Mouse (Mus musculus) bone marrow macrophage, adult 2 months (primary cell): ENCODE results near the gene Sel1l3. TPM values are rescaled to one million over a fixed set of nuclear protein-coding genes. Genes with fewer than 3 reads are reported as not detected.
A peak's percentile ranks its signal among the peaks of the same experiment; 100 is the strongest.

ENCODE experiments used
- H3K27ac ChIP-seq: 2 replicates; pipeline ENCODE4 v1.5.1; 2012; ENCODE audit warnings: low read depth, low read length; ENCODE audit not compliant: insufficient read depth
- H3K4me1 ChIP-seq: 2 replicates; pipeline ENCODE4 v1.6.1; 2012; ENCODE audit warnings: low read length; ENCODE audit not compliant: control insufficient read depth, insufficient read depth
- H3K4me3 ChIP-seq: 2 replicates; pipeline ENCODE4 v1.5.1; 2012; ENCODE audit warnings: mild to moderate bottlenecking, low read length, moderate library complexity; ENCODE audit not compliant: insufficient read depth
- CTCF ChIP-seq: IDR thresholded peaks from 2 replicates; pipeline ENCODE4 v1.5.1; 2012; ENCODE audit warnings: low read depth, mild to moderate bottlenecking, low read length, moderate library complexity
- POLR2A ChIP-seq: IDR thresholded peaks from 2 replicates; pipeline ENCODE4 v1.6.1; 2012; ENCODE audit warnings: mild to moderate bottlenecking, low read depth, low read length, borderline replicate concordance
- polyA plus RNA-seq: library from polyadenylated mRNA; stranded (reverse); fragments of >200 nt; gene quantifications from 2 replicates; pipeline ENCODE4 v1.2.4, GENCODE M21; 2012; ENCODE audit not compliant: missing spikeins, insufficient read depth, insufficient read length

Sel1l3 gene
- polyA plus RNA-seq, 1 experiment, result 9.2 TPM

DNA sequence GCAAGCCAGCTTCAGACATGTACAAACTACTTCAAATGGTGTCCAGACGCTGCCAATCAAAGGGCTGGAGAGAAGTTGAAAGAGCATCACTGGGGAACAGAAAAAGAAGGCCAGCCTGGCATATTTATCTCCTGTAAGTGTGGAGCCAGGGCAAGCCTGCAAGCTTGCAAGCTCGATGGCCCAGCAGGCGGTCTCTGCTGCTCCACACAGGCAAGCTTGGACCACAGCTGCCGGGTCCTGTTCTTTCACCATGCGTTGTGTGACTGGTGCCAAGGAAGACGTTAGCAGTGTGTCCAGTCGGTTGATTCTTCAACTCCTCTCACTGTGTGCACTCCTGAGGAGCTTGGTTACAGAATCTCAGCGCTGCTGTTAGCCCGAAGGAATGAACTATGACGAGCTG lies 12.9 kb downstream of the Sel1l3 start:
- Histone ChIP-seq H3K4me3 (no peak overlapping the region), H3K4me1 (peaks cover 9% of the 10 kb centered on the region), H3K27ac (no peak overlapping the region)
- TF ChIP-seq CTCF, result no peak
- no peak for TF ChIP-seq POLR2A

DNA sequence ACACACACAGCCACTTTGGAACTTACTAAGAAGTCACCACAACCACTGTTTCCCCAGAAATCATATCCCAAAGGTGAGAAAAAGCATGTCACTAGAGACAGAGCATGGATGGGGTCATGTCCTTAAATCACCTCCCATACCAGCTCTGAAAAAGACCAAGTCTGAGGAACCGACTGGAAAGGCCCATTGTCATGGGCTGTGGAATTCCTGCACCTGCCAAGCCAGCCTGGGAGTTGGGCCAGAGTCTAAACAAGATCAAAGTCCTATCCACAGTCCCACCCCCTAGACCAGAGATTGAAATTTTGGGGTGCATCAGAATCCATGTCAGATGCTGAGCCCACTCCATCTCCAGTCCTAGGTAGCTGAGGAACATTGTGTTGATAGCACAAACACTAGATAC lies 15.3 kb downstream of the Sel1l3 start:
- no peak overlapping the region for H3K4me3 ChIP-seq
- H3K4me1 ChIP-seq, result peaks cover 24% of the 10 kb centered on the region
- TF ChIP-seq CTCF (no peak), POLR2A (no peak)

GRCm38 (mm10) chr5:53196387-53197088 lies 17.2 kb downstream of the Sel1l3 start:
- no peak for TF ChIP-seq POLR2A
- no peak for TF ChIP-seq CTCF
- H3K4me1 ChIP-seq, result peaks cover 21% of the 10 kb centered on the region
- no peak overlapping the region for H3K4me3 ChIP-seq
- H3K27ac ChIP-seq, result no peak overlapping the region

More for the DNA sequence above, 15.3 kb downstream of the Sel1l3 start:
- no peak overlapping the region for H3K27ac ChIP-seq

DNA sequence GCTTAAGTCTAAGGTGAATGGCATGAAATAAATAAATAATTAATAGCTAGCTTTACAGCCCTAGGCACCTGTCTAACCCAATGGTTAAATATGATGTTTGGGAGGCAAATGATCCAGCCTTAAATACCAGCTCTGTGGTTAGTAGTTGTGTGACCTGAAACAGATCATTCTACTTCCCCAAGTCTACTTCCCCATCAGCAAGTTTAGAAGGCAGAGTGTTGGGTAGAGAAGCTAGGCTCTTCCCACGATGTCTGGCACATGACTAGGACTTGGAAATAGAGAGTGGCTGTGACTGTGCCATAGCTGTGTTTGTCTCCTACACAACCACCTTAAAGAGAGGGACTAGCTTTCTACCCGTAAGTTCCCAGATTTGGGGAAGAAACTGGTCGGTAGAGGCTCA lies 18.9 kb downstream of the Sel1l3 start:
- Histone ChIP-seq H3K4me3 (no peak overlapping the region), H3K27ac (peak overlapping the region; percentile 69), H3K4me1 (peaks cover 25% of the 10 kb centered on the region)
- no peak for TF ChIP-seq CTCF

- Histone ChIP-seq H3K4me1 (peaks cover 25% of the 10 kb centered on the region), H3K27ac (peak overlapping the region; percentile 61), H3K4me3 (no peak overlapping the region)
- TF ChIP-seq CTCF (no peak), POLR2A (no peak)
Observed at GRCm38 (mm10) chr5:53194421-53194820, 19.3 kb downstream of the Sel1l3 start.

GRCm38 (mm10) chr5:53193092-53194030 lies 20.4 kb downstream of the Sel1l3 start:
- Histone ChIP-seq H3K4me1 (peaks cover 32% of the 10 kb centered on the region), H3K27ac (no peak overlapping the region), H3K4me3 (no peak overlapping the region)
- TF ChIP-seq CTCF, result no peak
- TF ChIP-seq POLR2A, result no peak

- no peak for TF ChIP-seq POLR2A
- TF ChIP-seq CTCF, result no peak
- Histone ChIP-seq H3K4me1 (peaks cover 15% of the 10 kb centered on the region), H3K27ac (peak overlapping the region; percentile 19; the same call in 1 of the 2 replicates), H3K4me3 (no peak overlapping the region)
Observed at GRCm38 (mm10) chr5:53188608-53189007, 25.1 kb downstream of the Sel1l3 start.

GRCm38 (mm10) chr5:53187245-53187644 lies 26.5 kb downstream of the Sel1l3 start:
- Histone ChIP-seq H3K4me1 (peaks cover 15% of the 10 kb centered on the region), H3K4me3 (no peak overlapping the region), H3K27ac (no peak overlapping the region)
- TF ChIP-seq CTCF (no peak), POLR2A (no peak)

- TF ChIP-seq CTCF, result no peak
- TF ChIP-seq POLR2A, result no peak
- H3K27ac ChIP-seq, result no peak overlapping the region
Observed at GRCm38 (mm10) chr5:53185803-53186202, 27.9 kb downstream of the Sel1l3 start.

GRCm38 (mm10) chr5:53179965-53180364 lies 33.8 kb downstream of the Sel1l3 start:
- TF ChIP-seq CTCF, result no peak
- no peak for TF ChIP-seq POLR2A

More at GRCm38 (mm10) chr5:53185803-53186202, 27.9 kb downstream of the Sel1l3 start:
- Histone ChIP-seq H3K4me3 (no peak overlapping the region), H3K4me1 (peaks cover 11% of the 10 kb centered on the region)

More at GRCm38 (mm10) chr5:53179965-53180364, 33.8 kb downstream of the Sel1l3 start:
- H3K4me3 ChIP-seq, result no peak overlapping the region
- H3K27ac ChIP-seq, result no peak overlapping the region
- 0 out of 2 replicates have a peak, but pooled peaks cover 2% of the 10 kb centered on the region for H3K4me1 ChIP-seq
